Mouse (Mus musculus) CH12F3 (cell line): ENCODE data around the gene Amigo1.

Source experiments
- in situ Hi-C: fragments of 300-500 bp; cut with MboI; formaldehyde crosslinking; loops from 2 replicates; pipeline ENCODE4 v1.14.3; 2020; ENCODE audit warnings: low sequenced_read_pairs

Gene Amigo1

GRCm38 (mm10) chr3:108186098-108187047 is at the start of gene Amigo1:
Gene Amigo1, plus strand, starts transcription at chr3:108186335.
- in situ Hi-C loops, result no loop called here

DNA sequence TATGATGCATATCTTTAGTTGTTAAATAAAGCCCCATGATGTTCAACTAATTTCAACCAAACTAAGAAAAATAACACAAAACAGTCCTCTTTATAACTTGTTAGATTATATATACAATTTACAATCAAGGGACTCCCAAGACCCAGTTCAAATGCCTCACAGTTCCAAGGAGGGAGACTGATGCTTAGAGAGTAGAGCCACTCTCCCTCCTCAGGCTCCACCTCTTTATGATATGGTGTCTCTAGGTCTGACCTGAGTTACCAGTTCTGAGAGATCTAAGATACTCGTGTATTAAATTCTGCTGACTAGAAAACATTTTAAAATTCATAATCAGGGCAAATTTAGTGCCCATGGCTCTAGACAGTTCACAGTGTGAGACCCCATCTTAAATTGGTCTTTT is 47.0 kb upstream of the Amigo1 start:
- in situ Hi-C loops, result no loop called here

DNA sequence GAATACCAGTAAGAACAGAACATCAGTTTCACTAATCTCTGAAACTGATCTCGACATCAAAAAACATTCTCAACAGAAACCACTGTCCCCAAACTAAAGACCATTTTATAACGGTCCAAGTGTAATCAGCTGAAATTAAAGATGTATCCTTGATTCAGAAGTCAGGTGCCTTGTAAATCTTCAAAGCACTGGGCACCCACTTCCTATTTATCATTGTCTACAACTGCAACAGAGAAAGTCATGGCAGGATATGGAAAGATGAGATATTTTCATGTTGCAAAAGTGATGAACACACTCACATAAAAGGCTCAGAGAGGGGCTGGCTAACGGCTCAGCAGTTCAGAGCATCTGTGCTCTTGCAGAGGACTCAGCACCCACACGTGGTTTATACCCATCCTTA is 45.3 kb upstream of the Amigo1 start:
- in situ Hi-C loops, result loop anchor here (10.0 kb wide), 1 partner anchor 56 kb away; the partner anchor contains the start of gene Ampd2

- in situ Hi-C loops, result loop anchor here (10.0 kb wide), 1 partner anchor 61 kb away; the partner anchor contains the start of gene Ampd2
Observed at GRCm38 (mm10) chr3:108145534-108146445, 40.3 kb upstream of the Amigo1 start, which contains the start of gene Gnai3. Gene Gnai3, minus strand, starts transcription at chr3:108146146.

DNA sequence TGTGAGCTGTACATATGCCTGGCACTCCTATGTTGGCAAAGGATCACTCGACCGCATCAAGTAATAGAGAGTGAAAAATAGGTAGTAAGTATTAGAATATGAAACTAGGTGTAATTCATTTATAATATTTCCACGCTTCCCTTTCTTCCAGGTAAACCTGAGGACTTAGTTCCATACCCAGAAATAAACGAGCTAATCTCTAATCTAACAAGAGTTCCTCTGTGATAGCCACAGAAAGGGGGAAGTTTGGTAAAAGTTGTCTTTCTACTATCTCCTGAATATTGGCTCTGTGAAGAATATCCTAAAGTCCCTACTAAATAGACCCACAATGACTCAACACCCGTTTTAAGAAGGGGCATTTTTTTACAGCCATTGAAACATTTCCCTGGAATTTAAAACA is 39.5 kb upstream of the Amigo1 start:
- in situ Hi-C loops, result loop anchor here (10.0 kb wide), 1 partner anchor 62 kb away; the partner anchor contains the start of gene Ampd2

DNA sequence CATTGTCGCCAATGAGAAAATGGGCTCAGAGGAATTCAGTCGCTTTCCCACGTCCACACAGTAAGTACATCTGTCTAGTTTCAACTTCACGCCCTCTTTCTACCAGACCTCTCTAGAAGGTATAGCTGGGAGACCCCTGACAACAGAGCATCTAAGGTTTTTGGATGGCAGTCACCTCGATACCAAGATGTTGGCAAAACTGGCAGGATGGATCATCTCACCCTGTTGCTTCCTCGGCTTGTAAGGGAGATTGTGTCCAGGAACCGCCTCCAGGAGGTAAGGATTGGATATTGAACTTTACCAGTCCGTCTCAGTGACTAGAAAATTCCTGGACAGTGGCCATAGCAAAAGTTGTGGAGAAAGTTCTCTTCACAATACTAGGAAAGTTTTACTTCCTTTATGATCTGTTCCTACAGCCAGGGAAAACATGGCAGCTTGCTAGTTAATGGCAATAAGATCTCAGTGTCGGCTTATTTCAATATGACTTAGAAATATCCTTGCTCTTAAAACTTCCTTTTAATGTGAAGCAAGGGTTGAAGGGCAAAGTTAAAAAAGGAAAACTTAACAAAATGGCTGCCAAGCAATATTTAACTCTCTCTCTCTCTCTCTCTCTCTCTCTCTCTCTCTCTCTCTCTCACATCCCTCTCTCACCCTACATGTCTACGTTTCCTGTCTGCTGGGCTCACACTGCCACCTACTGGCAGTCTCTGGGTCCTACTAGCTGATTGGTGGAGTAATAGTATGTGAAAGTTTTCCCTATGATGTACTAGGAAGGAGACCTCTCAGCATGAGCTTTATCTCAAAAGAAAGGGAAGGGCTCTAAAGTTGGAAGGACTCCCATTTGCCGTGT is 38.5 kb upstream of the Amigo1 start:
- in situ Hi-C loops, result loop anchor here (10.0 kb wide), 1 partner anchor 63 kb away; the partner anchor contains the start of gene Ampd2

DNA sequence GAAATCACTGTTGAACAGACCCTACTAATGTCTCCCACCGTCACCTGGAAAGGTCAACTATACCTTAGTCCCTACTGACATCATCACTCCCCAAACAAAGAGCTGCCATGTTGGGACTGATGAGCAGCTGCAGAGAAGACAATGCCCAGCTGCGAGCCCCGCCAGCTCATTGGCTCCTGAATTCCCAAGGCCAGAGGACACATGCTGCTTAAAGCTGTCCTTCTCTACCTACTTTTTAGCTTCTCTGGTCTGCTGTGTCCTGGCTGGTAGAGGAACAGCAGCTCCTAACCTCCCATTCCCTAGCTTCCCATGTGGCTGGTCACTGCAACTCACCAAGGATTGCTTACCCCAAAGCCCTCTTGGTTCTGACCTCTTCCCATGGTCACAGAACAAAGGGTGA is 33.8 kb upstream of the Amigo1 start:
- in situ Hi-C loops, result no loop called here

DNA sequence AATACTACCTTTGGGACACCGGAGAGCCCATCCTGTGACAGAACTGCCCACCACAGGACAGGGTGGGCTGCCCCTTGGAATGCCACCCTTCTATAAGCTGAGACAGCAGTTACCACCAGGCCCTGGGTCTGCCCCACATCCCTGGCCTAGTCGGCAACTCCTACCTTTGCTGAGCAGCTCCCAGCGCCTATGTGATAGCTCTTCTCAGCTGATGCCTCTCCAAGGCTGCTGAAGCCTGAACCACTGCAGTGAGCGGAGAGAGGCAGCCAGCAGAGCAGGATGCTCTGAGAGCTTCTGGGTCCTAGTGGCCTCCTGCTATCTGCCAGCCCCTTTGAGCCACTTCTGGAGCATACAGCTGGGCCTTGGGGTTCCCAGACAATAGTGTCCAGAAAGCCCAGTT is 31.5 kb upstream of the Amigo1 start, which contains the start of gene Gpr61:
Gene Gpr61 (minus strand): TSS at position 227 of the 400 bp plus-strand sequence.
- in situ Hi-C loops, result no loop called here

- in situ Hi-C loops, result no loop called here
Observed at GRCm38 (mm10) chr3:108158383-108159037, 27.6 kb upstream of the Amigo1 start.

DNA sequence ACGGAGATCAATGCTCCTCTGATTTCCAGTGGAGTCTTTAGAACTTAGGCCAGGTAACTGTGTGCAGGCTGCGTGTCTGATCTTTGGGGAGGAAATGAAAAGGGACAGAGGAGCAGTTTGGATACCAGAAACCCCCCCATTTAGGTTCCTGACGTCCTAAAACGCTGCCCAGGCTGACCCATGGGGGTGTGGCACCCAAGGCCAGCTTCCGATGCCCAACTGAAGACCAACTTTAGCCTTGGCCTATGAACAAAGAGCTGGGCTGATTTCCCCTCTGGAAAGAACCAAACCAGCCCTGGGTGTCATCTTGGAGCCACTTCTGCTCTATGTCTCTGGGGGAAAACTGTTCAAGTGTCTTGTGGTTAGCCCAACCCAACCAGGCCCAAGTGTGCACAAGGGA is 22.0 kb upstream of the Amigo1 start:
- in situ Hi-C loops, result loop anchor here (10.0 kb wide), 1 partner anchor 221 kb away; the partner anchor contains the start of gene Psrc1

DNA sequence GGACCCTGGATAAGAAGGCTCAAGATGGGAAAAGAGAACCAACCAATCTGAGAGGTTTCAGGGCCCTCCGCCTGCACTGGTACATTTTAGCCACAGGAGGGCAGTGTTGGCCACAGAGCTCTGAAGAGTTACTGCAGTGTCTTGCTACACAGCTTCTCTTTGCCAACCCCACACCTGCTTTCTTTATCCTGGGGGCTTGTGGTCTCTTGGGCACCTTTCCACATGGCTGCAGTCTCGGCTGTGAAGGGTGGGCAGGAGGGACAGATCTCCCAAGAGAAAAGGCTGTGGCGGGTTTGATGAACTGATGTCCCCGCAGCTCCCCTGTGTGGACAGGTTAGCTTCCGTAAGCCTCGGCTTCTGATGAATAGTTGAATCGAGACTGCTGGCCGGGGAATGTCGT is 21.3 kb upstream of the Amigo1 start:
- in situ Hi-C loops, result loop anchor here (10.0 kb wide), 1 partner anchor 220 kb away; the partner anchor contains the start of gene Psrc1

- in situ Hi-C loops, result loop anchor here (10.0 kb wide), 1 partner anchor 219 kb away; the partner anchor contains the start of gene Psrc1
Observed at GRCm38 (mm10) chr3:108165532-108166315, 20.4 kb upstream of the Amigo1 start.

- in situ Hi-C loops, result loop anchor here (10.0 kb wide), 1 partner anchor 218 kb away; the partner anchor contains the start of gene Psrc1
Observed at GRCm38 (mm10) chr3:108166486-108167211, 19.5 kb upstream of the Amigo1 start.

DNA sequence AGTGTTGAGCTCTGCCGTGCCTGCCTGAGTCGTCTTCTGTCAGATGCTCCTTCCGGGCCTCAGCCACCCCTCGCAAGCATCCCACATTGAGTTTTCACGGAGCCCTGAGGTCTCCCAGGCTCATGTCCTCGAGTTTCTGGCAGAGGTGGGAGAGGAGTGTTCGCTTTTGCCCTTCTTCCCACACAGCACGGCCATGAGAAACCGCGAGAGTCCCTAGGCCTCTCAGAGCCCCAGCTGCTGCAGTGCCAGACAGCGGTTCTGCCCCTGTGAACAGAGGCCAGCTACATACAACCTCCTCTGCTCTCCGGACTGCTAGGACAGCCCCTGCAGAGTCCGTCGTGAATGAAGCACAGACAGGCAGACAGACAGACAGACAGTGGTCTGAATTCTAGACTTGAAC is 18.6 kb upstream of the Amigo1 start:
- in situ Hi-C loops, result loop anchor here (10.0 kb wide), 1 partner anchor 217 kb away; the partner anchor contains the start of gene Psrc1

DNA sequence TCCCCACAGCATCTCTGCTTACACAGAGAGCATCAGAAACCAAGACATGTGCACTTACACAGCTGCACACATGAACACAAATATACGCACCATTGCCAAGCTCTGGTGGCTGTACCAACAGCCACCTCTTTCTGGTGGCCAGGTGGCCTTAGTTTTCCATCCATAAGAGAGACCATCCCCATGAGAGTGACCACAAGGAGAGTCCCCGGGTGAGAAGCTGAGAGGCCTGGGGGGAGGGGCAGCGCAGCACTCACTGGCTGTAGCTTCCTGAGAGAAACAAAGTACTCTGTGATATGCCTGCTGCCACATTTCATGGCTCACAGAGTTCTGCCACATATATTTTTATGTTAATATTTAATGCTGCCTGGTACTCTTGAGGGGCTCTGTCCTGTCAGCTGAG is 16.9 kb upstream of the Amigo1 start:
- in situ Hi-C loops, result loop anchor here (10.0 kb wide), 1 partner anchor 216 kb away; the partner anchor contains the start of gene Psrc1

- in situ Hi-C loops, result no loop called here
Observed at GRCm38 (mm10) chr3:108174672-108175531, 11.2 kb upstream of the Amigo1 start.
